10 mouse cellular contexts compared by ENCODE assay signal in genomic region chr7:73772275-73772765, GRCm38 (mm10). TPM values are rescaled to one million over a fixed set of nuclear protein-coding genes. Genes with fewer than 3 reads are reported as not detected.
DNase-seq lines count a peak whose midpoint lies in the region; ATAC-seq and TF ChIP-seq lines count a peak whose summit lies in the region.
"Had no signal": no experiment of that assay in that cellular context is flagged by ENCODE, and none has a peak within 500 bp of the region (broad histone marks: within the 10 kb centered on the region; RNA-seq: fewer than 3 reads in every experiment).

No protein-coding gene starts in this region.

- no peaks in the 10 kb centered on the region for H3K4me1 ChIP-seq in kidney, adult 2 months (ENCODE audit: control insufficient read depth, insufficient read depth, low read length)
- H3K4me1 ChIP-seq in cerebellum, adult 2 months (ENCODE audit: control insufficient read depth, insufficient read depth, low read length): no peaks in the 10 kb centered on the region

- peak; percentile 74 for ATAC-seq in erythroid progenitor cell, adult 5-6 weeks (replicated peaks; ENCODE audit: low FRiP score, poor library complexity, severe bottlenecking)

- H3K27me3 ChIP-seq in kidney, adult 2 months (replicated peaks; ENCODE audit: control insufficient read depth, insufficient read depth, low read length): no peaks in the 10 kb centered on the region
- H3K27me3 ChIP-seq in cerebellum, adult 2 months (ENCODE audit: control insufficient read depth, insufficient read depth, low read length): no peaks in the 10 kb centered on the region
- H3K27me3 ChIP-seq: megakaryocyte, embryonic 14.5 days had no signal

- no peak overlapping the region for H3K4me3 ChIP-seq in kidney, adult 2 months (ENCODE audit: insufficient read depth, low read depth, low read length)
- no peak overlapping the region for H3K4me3 ChIP-seq in cerebellum, adult 2 months (replicated peaks; ENCODE audit: insufficient read depth, low read depth, low read length)

- peak; percentile 30 to 62 for DNase-seq in adrenal gland, adult (ENCODE audit: inconsistent age in 2 of 2, low spot score in 1 of 2)
- DNase-seq in adrenal gland, postnatal 25 days: no peak
- DNase-seq in kidney, adult 2 months: peak; percentile 19
- no peak for DNase-seq in kidney, adult 18-20 months
- DNase-seq in lung, postnatal 10 days: peak; percentile 35
- no peak for DNase-seq in gastrocnemius, postnatal 25 days
- no peak for DNase-seq in cerebellum, adult 2 months
- DNase-seq: thymus, postnatal 36 days had no signal

- 64% methylated on average over 14 of the region's 14 CpGs for WGBS in kidney, adult 2 months
- WGBS in cerebellum, adult 2 months: 30% methylated on average over 14 of the region's 14 CpGs

- no peak for TF ChIP-seq POLR2A in kidney, adult 2 months (IDR thresholded peaks at IDR 0.05; ENCODE audit: low read depth, low read length)
- TF ChIP-seq POLR2A in cerebellum, adult 2 months (IDR thresholded peaks at IDR 0.05; ENCODE audit: borderline replicate concordance, insufficient read depth, low read length): no peak

- no peak for TF ChIP-seq CTCF in kidney, adult 2 months (conservative IDR thresholded peaks at IDR 0.05; ENCODE audit: insufficient read depth, insufficient read length, low read depth, low read length)
- no peak for TF ChIP-seq CTCF in cerebellum, adult 2 months (IDR thresholded peaks at IDR 0.05; ENCODE audit: borderline replicate concordance, insufficient read depth, low read depth, low read length)

- no peaks in the 10 kb centered on the region for H3K36me3 ChIP-seq in kidney, adult 2 months (ENCODE audit: control insufficient read depth, insufficient read depth, low read length)

- no peak overlapping the region for H3K27ac ChIP-seq in kidney, adult 2 months (ENCODE audit: insufficient read depth, low read depth, low read length)
- no peak overlapping the region for H3K27ac ChIP-seq in cerebellum, adult 2 months (ENCODE audit: insufficient read depth, low read length)

RNA-seq across cellular contexts. Expression of gene Fam174b, which starts 32.2 kb away (rescaled TPM):
- total RNA-seq in adrenal gland, postnatal 25 days (2021): 6.6 and 9.6 TPM in 2 replicates
- 17.1 and 17.4 TPM in 2 replicates for polyA plus RNA-seq in kidney, adult 2 months (2012; rRNA removed)
- 0.72 and 2.1 TPM in 2 replicates for total RNA-seq in erythroid progenitor cell, adult 5-6 weeks (2015; ENCODE audit: low replicate concordance)
- 0.45 and 0.51 TPM in 2 replicates for total RNA-seq in erythroid progenitor cell, adult 5-6 weeks (2017; ENCODE audit: low replicate concordance)
- 1 to 10 TPM; 2.4 to 3.3 TPM for total RNA-seq in gastrocnemius, postnatal 25 days (2021)
- polyA plus RNA-seq in cerebellum, adult 2 months (2012; rRNA removed): 25.1 and 29.5 TPM in 2 replicates

Comparison
In these comparisons a context has a peak if more than half of its experiments do, and no peak if none do; other contexts are left out.
1. DNase-seq: peak in adrenal gland, adult (2 of 2), kidney, adult 2 months (single experiment) and lung, postnatal 10 days (single experiment); none in adrenal gland, postnatal 25 days (single experiment), kidney, adult 18-20 months (single experiment), gastrocnemius, postnatal 25 days (single experiment) and cerebellum, adult 2 months (0 of 2).